Mouse (Mus musculus) lung, adult 2 months (tissue): ENCODE measurements around the gene Rpl5.

Source experiments
- CTCF ChIP-seq: fragments of 200-500 bp; IDR thresholded peaks from 2 replicates; pipeline ENCODE4 v1.5.1; 2011; ENCODE audit warnings: mild to moderate bottlenecking, low read length, control low read depth; ENCODE audit not compliant: insufficient read depth
- POLR2A ChIP-seq: fragments of 200-500 bp; IDR thresholded peaks from 2 replicates; pipeline ENCODE4 v1.6.1; 2011; ENCODE audit warnings: low read depth, mild to moderate bottlenecking, control low read depth, low read length, borderline replicate concordance; ENCODE audit errors: extremely low read depth

DNA sequence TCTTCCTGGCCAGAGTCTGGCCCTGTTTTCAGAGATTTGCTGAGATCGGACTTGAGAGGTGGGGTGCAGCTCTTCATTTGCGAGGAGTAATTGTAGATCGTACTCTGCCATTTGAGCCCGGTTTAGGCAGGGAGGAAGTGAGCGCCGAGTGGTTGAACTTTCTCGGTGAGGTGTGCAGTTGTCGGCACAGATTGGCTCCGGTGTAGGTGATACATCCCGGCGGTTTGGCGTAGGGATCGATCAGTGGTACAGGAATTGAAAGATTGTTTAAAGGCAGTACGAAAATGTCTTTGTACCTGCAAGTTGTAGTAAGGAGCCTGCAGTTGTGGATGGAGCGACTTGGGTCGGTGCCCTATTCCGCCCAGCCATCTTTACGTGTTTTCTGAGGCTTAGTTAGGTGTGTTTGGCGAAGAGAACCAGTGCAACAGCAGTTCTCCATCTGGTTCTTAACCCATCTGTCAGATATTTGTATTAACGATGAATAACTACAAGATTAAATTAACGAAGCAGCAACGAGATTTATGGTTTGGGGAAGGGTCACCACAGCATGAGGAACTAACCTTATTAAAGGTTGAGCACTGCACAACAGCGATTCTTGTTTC, 813 bp downstream of the Rpl5 start:
- TF ChIP-seq POLR2A: no peak
- TF ChIP-seq CTCF: no peak
